Mouse (Mus musculus) ES-E14 (cell line): ENCODE data around the gene Car3.

ENCODE experiments used
- HCFC1 ChIP-seq: IDR thresholded peaks from 2 replicates; pipeline ENCODE4 v1.6.1; 2012; ENCODE audit warnings: low read length, inconsistent platforms, borderline replicate concordance; ENCODE audit not compliant: insufficient read depth
- ZC3H11A ChIP-seq: IDR thresholded peaks from 2 replicates; pipeline ENCODE4 v1.6.1; 2012; ENCODE audit warnings: low read depth, mild to moderate bottlenecking, inconsistent platforms, low read length, borderline replicate concordance

DNA sequence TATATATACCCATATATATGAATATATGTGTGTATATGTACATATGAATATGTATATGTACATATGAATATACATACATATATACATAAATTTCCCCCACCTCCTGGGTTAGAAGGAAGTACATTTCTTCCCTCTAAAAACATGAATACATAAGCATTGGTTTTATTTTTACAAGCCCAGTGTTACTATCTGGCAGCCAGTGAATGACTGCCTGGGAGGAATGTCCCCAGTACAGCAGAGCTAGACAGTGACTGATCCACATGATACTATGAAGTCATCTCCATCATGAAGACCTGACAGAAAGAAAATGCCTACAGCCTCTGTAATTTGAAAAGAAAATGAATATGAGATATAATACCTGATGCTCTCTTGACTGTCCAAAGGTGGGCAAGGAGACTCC lies 21.5 kb downstream of the Car3 start:
- TF ChIP-seq ZC3H11A, result no peak
- no peak for TF ChIP-seq HCFC1
